Mouse (Mus musculus) embryonic fibroblast, embryonic 13.5 days (primary cell): ENCODE data around the gene Mapk8ip2.

ENCODE experiments used
- CTCF ChIP-seq: IDR thresholded peaks from 2 replicates; pipeline ENCODE4 v1.5.1; 2011; ENCODE audit warnings: mild to moderate bottlenecking, control low read depth, low read length, moderate library complexity, borderline replicate concordance; ENCODE audit not compliant: insufficient read depth
- POLR2A ChIP-seq: IDR thresholded peaks from 2 replicates; pipeline ENCODE4 v1.6.1; 2011; ENCODE audit warnings: low read depth, mild to moderate bottlenecking, control low read depth, low read length, moderate library complexity

DNA sequence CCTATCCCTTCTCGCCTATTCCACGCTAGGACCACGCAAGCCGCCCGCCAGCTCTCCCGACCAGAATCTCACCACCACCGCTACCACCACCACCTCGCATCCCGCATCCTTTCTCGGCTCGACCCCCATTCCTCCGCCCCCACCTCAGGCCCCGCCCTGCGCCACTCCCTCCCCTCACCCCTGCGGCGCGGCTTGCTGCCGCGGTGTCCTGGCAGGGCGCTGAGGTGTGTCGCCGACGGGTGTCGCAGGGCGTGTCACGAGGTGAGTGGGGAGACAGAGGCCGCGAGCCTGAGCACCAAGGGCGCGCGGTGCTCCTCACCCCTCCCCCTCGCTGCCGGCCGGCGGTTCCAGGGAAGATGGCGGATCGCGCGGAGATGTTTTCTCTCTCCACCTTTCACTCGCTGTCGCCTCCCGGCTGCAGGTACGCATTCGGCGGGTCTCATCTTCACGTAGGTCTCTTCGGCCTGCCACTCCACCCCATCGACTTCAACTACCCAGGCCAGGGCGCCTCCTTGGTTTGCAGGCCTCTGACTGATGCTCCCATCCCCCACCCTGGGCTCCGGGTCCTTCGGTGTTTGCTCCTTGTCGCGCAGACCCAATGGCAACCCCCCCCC, at the start of gene Mapk8ip2:
- no peak for TF ChIP-seq CTCF
- no peak for TF ChIP-seq POLR2A
